Mouse (Mus musculus): ENCODE measurements around the gene Pip5k1b. TPM values are rescaled to one million over a fixed set of nuclear protein-coding genes. Genes with fewer than 3 reads are reported as not detected.
A peak's percentile ranks its signal among the peaks of the same experiment; 100 is the strongest.

Pip5k1b gene
- under 1 TPM; 0.23 to 0.53 TPM for total RNA-seq (2021)
- long read RNA-seq, experiment 1, result 0 reads
- long read RNA-seq, experiment 2, result 0 reads

- H3K27ac ChIP-seq, result peak within 1 kb of the TSS; percentile 66
- TF ChIP-seq CTCF (IDR thresholded peaks at IDR 0.05), result peak; percentile 5; the same call in 1 of the 2 replicates
- intact Hi-C loops (cut with DNase I), result loop anchor here (10.0 kb wide), 1 partner anchor 401 kb away; no protein-coding TSS in a partner anchor
- peak within 1 kb of the TSS; percentile 89 for H3K4me3 ChIP-seq
- DNase-seq, result peak; percentile 67
These were observed at the start of gene Pip5k1b for GRCm38 (mm10) chr19:24555466-24555903. Gene Pip5k1b (minus strand): TSS chr19:24555872.

GRCm38 (mm10) chr19:24604105-24604504 lies 48.4 kb upstream of the Pip5k1b start:
- TF ChIP-seq CTCF (IDR thresholded peaks at IDR 0.05), result no peak
- H3K27ac ChIP-seq, result no peak overlapping the region
- no peak for DNase-seq
- H3K4me3 ChIP-seq, result no peak overlapping the region
- intact Hi-C loops (cut with DNase I), result no loop called here

- H3K4me3 ChIP-seq, result no peak overlapping the region
- H3K27ac ChIP-seq, result no peak overlapping the region
- DNase-seq, result no peak
- intact Hi-C loops (cut with DNase I), result no loop called here
- no peak for TF ChIP-seq CTCF (IDR thresholded peaks at IDR 0.05)
These were observed 47.8 kb upstream of the Pip5k1b start for GRCm38 (mm10) chr19:24603431-24603830.

- no peak for TF ChIP-seq CTCF (IDR thresholded peaks at IDR 0.05)
These were observed 31.1 kb upstream of the Pip5k1b start for GRCm38 (mm10) chr19:24586726-24587125.

GRCm38 (mm10) chr19:24585171-24585570 lies 29.5 kb upstream of the Pip5k1b start:
- intact Hi-C loops (cut with DNase I), result no loop called here
- no peak for DNase-seq
- no peak for TF ChIP-seq CTCF (IDR thresholded peaks at IDR 0.05)
- H3K27ac ChIP-seq, result no peak overlapping the region
- no peak overlapping the region for H3K4me3 ChIP-seq

More at GRCm38 (mm10) chr19:24586726-24587125, 31.1 kb upstream of the Pip5k1b start:
- DNase-seq, result no peak
- Histone ChIP-seq H3K4me3 (no peak overlapping the region), H3K27ac (no peak overlapping the region)
- intact Hi-C loops (cut with DNase I), result no loop called here

- intact Hi-C loops (cut with DNase I), result no loop called here
- Histone ChIP-seq H3K27ac (no peak overlapping the region), H3K4me3 (no peak overlapping the region)
- TF ChIP-seq CTCF (IDR thresholded peaks at IDR 0.05), result no peak
- DNase-seq, result no peak
These were observed 28.3 kb upstream of the Pip5k1b start for GRCm38 (mm10) chr19:24583956-24584355.

- H3K27ac ChIP-seq, result no peak overlapping the region
- intact Hi-C loops (cut with DNase I), result no loop called here
- no peak overlapping the region for H3K4me3 ChIP-seq
- no peak for TF ChIP-seq CTCF (IDR thresholded peaks at IDR 0.05)
- DNase-seq, result no peak
These were observed 20.5 kb upstream of the Pip5k1b start for GRCm38 (mm10) chr19:24576125-24576524.

GRCm38 (mm10) chr19:24571756-24572181 lies 16.1 kb upstream of the Pip5k1b start:
- H3K27ac ChIP-seq, result no peak overlapping the region
- intact Hi-C loops (cut with DNase I), result no loop called here
- no peak for TF ChIP-seq CTCF (IDR thresholded peaks at IDR 0.05)
- no peak for DNase-seq
- no peak overlapping the region for H3K4me3 ChIP-seq

GRCm38 (mm10) chr19:24570969-24571368 lies 15.3 kb upstream of the Pip5k1b start:
- TF ChIP-seq CTCF (IDR thresholded peaks at IDR 0.05), result no peak
- intact Hi-C loops (cut with DNase I), result no loop called here
- Histone ChIP-seq H3K4me3 (no peak overlapping the region), H3K27ac (no peak overlapping the region)
- DNase-seq, result no peak

- no peak; the same call in 1 of the 2 replicates for TF ChIP-seq CTCF (IDR thresholded peaks at IDR 0.05)
- no peak for DNase-seq
- intact Hi-C loops (cut with DNase I), result loop anchor here (10.0 kb wide), 1 partner anchor 403 kb away; no protein-coding TSS in a partner anchor
- Histone ChIP-seq H3K4me3 (0 out of 2 replicates have a peak overlapping the region, but pooled peaks have one; percentile 11), H3K27ac (no peak overlapping the region)
These were observed 1.8 kb upstream of the Pip5k1b start for GRCm38 (mm10) chr19:24557456-24557855.

GRCm38 (mm10) chr19:24556585-24556966 lies 904 bp upstream of the Pip5k1b start:
- Histone ChIP-seq H3K4me3 (peak overlapping the region; percentile 89), H3K27ac (peak overlapping the region; percentile 66; the same call in 1 of the 2 replicates)
- no peak for DNase-seq
- intact Hi-C loops (cut with DNase I), result loop anchor here (10.0 kb wide), 1 partner anchor 402 kb away; no protein-coding TSS in a partner anchor
- no peak for TF ChIP-seq CTCF (IDR thresholded peaks at IDR 0.05)

GRCm38 (mm10) chr19:24555904-24556584 lies 372 bp upstream of the Pip5k1b start:
- peak; percentile 72 for DNase-seq
- intact Hi-C loops (cut with DNase I), result loop anchor here (10.0 kb wide), 1 partner anchor 401 kb away; no protein-coding TSS in a partner anchor
- no peak for TF ChIP-seq CTCF (IDR thresholded peaks at IDR 0.05)
- Histone ChIP-seq H3K27ac (peak overlapping the region; percentile 66), H3K4me3 (peak overlapping the region; percentile 89)

GRCm38 (mm10) chr19:24554911-24555465 lies 684 bp downstream of the Pip5k1b start:
- Histone ChIP-seq H3K4me3 (peak overlapping the region; percentile 89), H3K27ac (peak overlapping the region; percentile 43; the same call in 1 of the 2 replicates)
- intact Hi-C loops (cut with DNase I), result loop anchor here (10.0 kb wide), 1 partner anchor 400 kb away; no protein-coding TSS in a partner anchor
- no peak for TF ChIP-seq CTCF (IDR thresholded peaks at IDR 0.05)
- DNase-seq, result no peak

Data from gastrocnemius, adult 2 months (tissue).